Mouse (Mus musculus): ENCODE measurements around the gene Appl2.

Gene Appl2

GRCm38 (mm10) chr10:83630899-83631298 lies 17.6 kb downstream of the Appl2 start:
- DNase-seq: no peak

GRCm38 (mm10) chr10:83629878-83630277 lies 18.7 kb downstream of the Appl2 start:
- no peak for DNase-seq

GRCm38 (mm10) chr10:83629190-83629781 lies 19.3 kb downstream of the Appl2 start:
- no peak for DNase-seq

GRCm38 (mm10) chr10:83628241-83628640 lies 20.3 kb downstream of the Appl2 start:
- DNase-seq: no peak

GRCm38 (mm10) chr10:83627113-83627687 lies 21.3 kb downstream of the Appl2 start:
- DNase-seq: no peak

- no peak for DNase-seq
These were observed 23.7 kb downstream of the Appl2 start for GRCm38 (mm10) chr10:83624841-83625240.

- no peak for DNase-seq
These were observed 24.5 kb downstream of the Appl2 start for GRCm38 (mm10) chr10:83624065-83624464.

- DNase-seq: no peak
These were observed 28.0 kb downstream of the Appl2 start for GRCm38 (mm10) chr10:83620350-83621055.

GRCm38 (mm10) chr10:83618819-83619440 lies 29.6 kb downstream of the Appl2 start:
- no peak for DNase-seq

GRCm38 (mm10) chr10:83617366-83617765 lies 31.2 kb downstream of the Appl2 start:
- peak; percentile 44 for DNase-seq

GRCm38 (mm10) chr10:83612648-83613215 lies 35.8 kb downstream of the Appl2 start:
- DNase-seq: no peak

- no peak for DNase-seq
These were observed 36.7 kb downstream of the Appl2 start for GRCm38 (mm10) chr10:83611863-83612262.

- DNase-seq: no peak
These were observed 38.0 kb downstream of the Appl2 start for GRCm38 (mm10) chr10:83610518-83610917.

GRCm38 (mm10) chr10:83608596-83608995 lies 39.9 kb downstream of the Appl2 start:
- DNase-seq: no peak

GRCm38 (mm10) chr10:83607111-83607510 lies 41.4 kb downstream of the Appl2 start:
- no peak for DNase-seq

GRCm38 (mm10) chr10:83605637-83606183 lies 42.8 kb downstream of the Appl2 start:
- no peak for DNase-seq

- no peak for DNase-seq
These were observed 44.5 kb downstream of the Appl2 start for GRCm38 (mm10) chr10:83603956-83604564.

GRCm38 (mm10) chr10:83600650-83601049 lies 47.9 kb downstream of the Appl2 start:
- DNase-seq: no peak

- no peak for DNase-seq
These were observed 54.0 kb downstream of the Appl2 start for GRCm38 (mm10) chr10:83594526-83594925.

GRCm38 (mm10) chr10:83592616-83593015 lies 55.9 kb downstream of the Appl2 start:
- DNase-seq: no peak

GRCm38 (mm10) chr10:83590801-83591200 lies 57.7 kb downstream of the Appl2 start:
- no peak for DNase-seq

Measured in lung, postnatal 14 days (tissue).